Mouse (Mus musculus): ENCODE results near the gene Rpp21. TPM values are rescaled to one million over a fixed set of nuclear protein-coding genes. Genes with fewer than 3 reads are reported as not detected.

Rpp21 gene
- total RNA-seq (2023): 86.3 TPM

DNA sequence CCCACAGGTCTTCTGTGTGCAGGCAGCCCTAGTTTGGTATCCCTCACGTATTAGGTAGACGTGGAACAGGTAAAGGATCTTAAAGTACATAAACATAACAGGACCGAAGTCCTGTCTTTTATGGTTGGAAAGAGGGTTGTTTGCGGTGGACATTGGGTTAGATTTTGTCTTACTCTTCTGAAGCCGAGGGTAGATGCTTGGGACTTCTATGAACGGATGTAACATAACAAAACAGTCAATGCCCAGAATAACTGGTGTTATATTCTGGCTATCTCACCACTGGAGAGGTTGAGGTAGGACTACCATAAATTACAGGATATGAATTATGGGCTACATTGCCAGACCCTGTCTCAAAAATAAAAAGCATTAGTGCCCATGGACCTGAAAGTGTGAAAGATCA lies at the start of gene Rpp21:
TSS of gene Rpp21 (minus strand) at position 101 of the 400 bp plus-strand sequence.

GRCm38 (mm10) chr17:36286390-36286789 lies 28.5 kb upstream of the Rpp21 start, which contains the start of gene H2-M10.2:
H2-M10.2 (minus strand) TSS chr17:36286490.

GRCm38 (mm10) chr17:36271586-36272256 lies 13.9 kb upstream of the Rpp21 start, which contains the start of gene Trim39:
Trim39 (minus strand) TSS chr17:36272247.

Other genes with a start within 250 kb of the Rpp21 start
- 25.7 TPM for gene H2-T24, start 237.5 kb downstream of the Rpp21 start, total RNA-seq (2023)
- gene H2-T23, start 225.2 kb downstream of the Rpp21 start, total RNA-seq (2023): 302 TPM
- 187 TPM for gene H2-T22, start 215.3 kb downstream of the Rpp21 start, total RNA-seq (2023)
- 1.3 TPM for gene Gm6034, start 215.1 kb downstream of the Rpp21 start, total RNA-seq (2023)
- 87.5 TPM for gene Gm11127, start 199.7 kb downstream of the Rpp21 start, total RNA-seq (2023)
- 10.8 TPM for gene Gm19684, start 136.4 kb downstream of the Rpp21 start, total RNA-seq (2023)
- gene Gm7030, start 128.6 kb downstream of the Rpp21 start, total RNA-seq (2023): 15.3 TPM
- not detected for gene Gm8909, start 89.5 kb downstream of the Rpp21 start, total RNA-seq (2023)
- 1.2 TPM for gene H2-T3, start 67.8 kb downstream of the Rpp21 start, total RNA-seq (2023)
- 85.3 TPM for gene Trim39, start 14.2 kb upstream of the Rpp21 start, total RNA-seq (2023)
- not detected for gene H2-M10.2, start 28.4 kb upstream of the Rpp21 start, total RNA-seq (2023)
- not detected for gene H2-M10.1, start 68.1 kb upstream of the Rpp21 start, total RNA-seq (2023)
- not detected for gene H2-M10.3, start 110.3 kb upstream of the Rpp21 start, total RNA-seq (2023)
- not detected for gene H2-M10.4, start 204.3 kb upstream of the Rpp21 start, total RNA-seq (2023)